Mouse (Mus musculus) hindbrain, postnatal 0 days (tissue): ENCODE results near the gene Stil. TPM values are rescaled to one million over a fixed set of nuclear protein-coding genes. Genes with fewer than 3 reads are reported as not detected.

ENCODE experiments used
- ATAC-seq: fragments of 200-750 bp; cut with Nextera tagmentation; 2 replicates; pipeline ENCODE4 v1.8.0; 2017; ENCODE audit warnings: mild to moderate bottlenecking, moderate TSS enrichment, moderate library complexity
- DNase-seq: peaks from one replicate; pipeline ENCODE4 v3.0.0-alpha.2; 2015; ENCODE audit warnings: low spot score
- H3K27ac ChIP-seq: fragments of 300-500 bp; sonication (generic); 2 replicates; pipeline ENCODE4 v1.5.1; 2014; ENCODE audit warnings: mild to moderate bottlenecking
- H3K27me3 ChIP-seq: fragments of 300-500 bp; sonication (generic); 2 replicates; pipeline ENCODE4 v1.6.1; 2014; ENCODE audit warnings: low read length, mixed read lengths; ENCODE audit not compliant: insufficient read depth
- H3K36me3 ChIP-seq: fragments of 300-500 bp; sonication (generic); 2 replicates; pipeline ENCODE4 v1.6.1; 2014; ENCODE audit warnings: low read length, mixed read lengths; ENCODE audit not compliant: insufficient read depth
- H3K4me1 ChIP-seq: fragments of 300-500 bp; sonication (generic); 2 replicates; pipeline ENCODE4 v1.6.1; 2014; ENCODE audit warnings: antibody characterized with exemption, low read length, mixed read lengths; ENCODE audit not compliant: insufficient read depth
- H3K4me2 ChIP-seq: fragments of 300-500 bp; sonication (generic); 2 replicates; pipeline ENCODE4 v1.6.1; 2014; ENCODE audit warnings: low read depth, mild to moderate bottlenecking, low read length, moderate library complexity, mixed read lengths
- H3K4me3 ChIP-seq: fragments of 300-500 bp; sonication (generic); 2 replicates; pipeline ENCODE4 v1.5.1; 2014; ENCODE audit warnings: low read length
- H3K9ac ChIP-seq: fragments of 300-500 bp; sonication (generic); replicated peaks from 2 replicates; pipeline ENCODE4 v1.6.1; 2014; ENCODE audit warnings: mild to moderate bottlenecking, low read length, moderate library complexity, mixed read lengths
- H3K9me3 ChIP-seq: fragments of 300-500 bp; sonication (generic); 2 replicates; pipeline ENCODE4 v1.6.1; 2016; ENCODE audit warnings: low read length, mixed read lengths
- CTCF ChIP-seq: IDR thresholded peaks from 2 replicates; pipeline ENCODE4 v1.5.1; 2016; ENCODE audit warnings: antibody characterized with exemption, control low read depth, low read depth
- WGBS: fragments of 180-500 bp; shearing (Covaris S2); extraction: QIAGEN DNeasy Blood & Tissue Kit; methylation state at CpG from one replicate; pipeline ENCODE4 v1.1.7; 2014; 5-methylcytosine and 5-hydroxymethylcytosine counted together
- polyA plus RNA-seq: library from polyadenylated mRNA; unstranded; fragments of >200 nt; fragmentation: Nextera tagmentation; extraction: Ambion mirVana; gene quantifications from 2 replicates; pipeline ENCODE4 v1.2.1, GENCODE M21; 2015
- total RNA-seq: library from RNA; depleted of rRNA; stranded (reverse); fragments of >200 nt; gene quantifications from 2 replicates; pipeline ENCODE4 v1.2.3, GENCODE M21; 2014

Gene Stil
- total and polyA plus RNA-seq, 2 experiments from 2014 or later = 2.3 to 2.8 TPM

DNA sequence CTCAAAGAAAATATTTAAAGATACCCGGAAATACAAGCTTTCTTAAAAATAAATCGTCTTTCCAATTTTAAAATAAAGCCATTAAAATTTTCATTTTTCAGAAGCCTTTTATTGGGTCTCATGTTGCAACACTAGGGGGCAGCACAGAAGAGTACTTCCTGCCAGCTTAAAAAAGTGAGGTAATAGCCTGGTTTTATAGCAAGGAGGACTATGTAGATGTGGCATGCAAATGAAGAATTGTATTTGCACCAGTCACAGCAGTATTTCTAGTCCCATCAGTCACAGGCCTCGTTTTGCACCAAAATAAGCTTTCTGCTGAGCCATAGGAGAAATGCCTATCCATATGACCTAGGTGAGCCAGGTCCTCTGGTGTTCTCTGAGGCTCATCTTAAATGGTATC is 2.9 kb upstream of the Stil start:
- H3K4me2 ChIP-seq = no peak overlapping the region
- no peak overlapping the region for H3K4me3 ChIP-seq
- peak; percentile 57 for TF ChIP-seq CTCF
- H3K27ac ChIP-seq = no peak overlapping the region
- DNase-seq = peak; percentile 52
- H3K4me1 ChIP-seq = no peaks in the 10 kb centered on the region
- 43% methylated on average over 3 of the region's 3 CpGs for WGBS
- ATAC-seq = no peak
- H3K9me3 ChIP-seq = no peaks in the 10 kb centered on the region
- H3K36me3 ChIP-seq = no peaks in the 10 kb centered on the region
- H3K27me3 ChIP-seq = peaks cover 6% of the 10 kb centered on the region; the same call in 1 of the 2 replicates
- no peak overlapping the region for H3K9ac ChIP-seq

DNA sequence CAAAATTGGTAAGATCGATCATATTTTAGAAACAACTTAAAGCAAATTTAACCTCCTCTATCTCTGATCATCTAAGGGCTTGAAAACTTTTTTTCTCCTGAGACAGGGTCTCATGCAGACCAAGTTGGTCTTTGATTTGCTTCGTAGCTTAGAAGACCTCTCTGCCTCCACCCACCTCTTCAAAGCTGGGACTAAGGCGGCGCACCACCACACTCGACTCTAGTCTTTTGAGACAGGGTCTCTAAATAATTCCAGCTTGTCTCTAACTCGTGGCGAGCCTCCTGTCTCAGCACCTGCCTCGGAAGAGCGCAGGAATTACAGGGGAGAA is 550 bp upstream of the Stil start:
- H3K27me3 ChIP-seq = no peaks in the 10 kb centered on the region
- peak overlapping the region; percentile 91 for H3K27ac ChIP-seq
- H3K4me1 ChIP-seq = no peaks in the 10 kb centered on the region
- no peaks in the 10 kb centered on the region for H3K9me3 ChIP-seq
- no peak for TF ChIP-seq CTCF
- DNase-seq (no peak), ATAC-seq (no peak)
- peak overlapping the region; percentile 55 for H3K9ac ChIP-seq
- peak overlapping the region; percentile 62 for H3K4me2 ChIP-seq
- H3K36me3 ChIP-seq = no peaks in the 10 kb centered on the region
- 8% methylated on average over 9 of the region's 9 CpGs for WGBS
- H3K4me3 ChIP-seq = peak overlapping the region; percentile 44

DNA sequence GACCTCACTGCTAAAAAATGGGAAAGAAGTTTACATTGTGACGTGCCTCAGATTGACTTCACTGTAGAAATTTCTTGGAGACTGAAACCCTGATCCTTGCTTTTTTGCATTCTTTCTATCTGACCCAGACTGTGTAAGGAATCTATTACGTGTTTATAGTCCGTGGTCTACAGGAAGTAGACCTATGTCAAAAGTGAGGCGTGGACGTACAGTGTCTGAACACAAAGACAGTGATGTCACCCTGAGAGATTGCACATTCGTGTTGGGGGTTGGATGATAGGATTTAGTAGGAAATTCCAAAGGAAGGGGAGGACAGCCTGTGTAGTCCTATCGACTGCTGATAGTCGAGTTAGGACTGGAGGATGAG is 453 bp downstream of the Stil start:
- Histone ChIP-seq H3K9me3 (no peaks in the 10 kb centered on the region), H3K27ac (no peak overlapping the region), H3K27me3 (no peaks in the 10 kb centered on the region), H3K9ac (peak overlapping the region; percentile 22), H3K4me2 (peak overlapping the region; percentile 62), H3K4me3 (peak overlapping the region; percentile 44), H3K36me3 (no peaks in the 10 kb centered on the region), H3K4me1 (no peaks in the 10 kb centered on the region)
- TF ChIP-seq CTCF = no peak
- ATAC-seq (no peak), DNase-seq (peak; percentile 8)
- under 1% methylated on average over 8 of the region's 8 CpGs for WGBS

DNA sequence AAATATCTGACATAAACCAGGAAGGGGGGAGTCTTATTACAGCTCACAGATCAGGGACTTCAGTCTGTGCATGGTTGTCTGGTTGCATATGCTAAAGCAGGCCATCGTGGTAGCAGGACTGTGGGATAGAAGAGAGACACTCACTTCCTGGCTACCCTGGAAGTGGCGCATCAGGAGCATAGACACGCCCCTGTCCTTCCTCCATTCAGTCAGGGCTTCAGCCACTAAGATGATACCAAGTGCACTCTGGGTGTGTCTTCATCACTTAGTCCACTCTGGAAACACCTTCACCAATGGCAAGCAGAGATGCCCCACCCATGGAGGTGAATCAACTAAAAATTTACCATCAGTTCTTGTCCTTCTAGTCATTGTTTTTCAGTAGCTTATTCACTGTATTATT is 14.3 kb downstream of the Stil start:
- Histone ChIP-seq H3K4me1 (no peaks in the 10 kb centered on the region), H3K36me3 (no peaks in the 10 kb centered on the region), H3K4me2 (no peak overlapping the region), H3K27me3 (no peaks in the 10 kb centered on the region), H3K27ac (no peak overlapping the region), H3K9me3 (no peaks in the 10 kb centered on the region), H3K4me3 (no peak overlapping the region), H3K9ac (no peak overlapping the region)
- DNase-seq = no peak
- ATAC-seq = no peak
- 91% methylated on average over 3 of the region's 3 CpGs for WGBS
- no peak for TF ChIP-seq CTCF

DNA sequence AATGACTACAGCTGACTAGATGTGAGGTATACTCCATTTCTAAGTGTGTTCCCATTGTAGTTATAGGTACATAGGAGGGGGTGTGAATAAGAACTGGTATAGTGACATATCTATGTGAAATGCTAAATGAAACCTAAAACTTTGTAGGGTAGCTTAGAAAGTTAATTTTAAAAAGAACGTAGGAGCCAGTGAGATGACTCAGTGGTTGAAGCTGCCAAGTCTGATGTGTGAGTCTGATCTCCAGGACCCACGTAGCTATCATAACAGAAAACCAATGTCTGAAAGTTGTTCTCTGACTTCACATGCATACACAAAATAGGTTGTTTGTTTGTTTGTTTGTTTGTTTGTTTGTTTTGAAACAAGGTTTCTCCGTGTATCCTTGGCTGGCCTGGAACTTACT is 20.0 kb downstream of the Stil start:
- Histone ChIP-seq H3K27ac (no peak overlapping the region), H3K9ac (no peak overlapping the region), H3K36me3 (peaks cover 4% of the 10 kb centered on the region; the same call in 1 of the 2 replicates), H3K4me3 (no peak overlapping the region), H3K27me3 (no peaks in the 10 kb centered on the region), H3K9me3 (no peaks in the 10 kb centered on the region), H3K4me2 (no peak overlapping the region), H3K4me1 (no peaks in the 10 kb centered on the region)
- ATAC-seq (no peak), DNase-seq (no peak)
- no peak for TF ChIP-seq CTCF
- 95% methylated on average over 3 of the region's 3 CpGs for WGBS

DNA sequence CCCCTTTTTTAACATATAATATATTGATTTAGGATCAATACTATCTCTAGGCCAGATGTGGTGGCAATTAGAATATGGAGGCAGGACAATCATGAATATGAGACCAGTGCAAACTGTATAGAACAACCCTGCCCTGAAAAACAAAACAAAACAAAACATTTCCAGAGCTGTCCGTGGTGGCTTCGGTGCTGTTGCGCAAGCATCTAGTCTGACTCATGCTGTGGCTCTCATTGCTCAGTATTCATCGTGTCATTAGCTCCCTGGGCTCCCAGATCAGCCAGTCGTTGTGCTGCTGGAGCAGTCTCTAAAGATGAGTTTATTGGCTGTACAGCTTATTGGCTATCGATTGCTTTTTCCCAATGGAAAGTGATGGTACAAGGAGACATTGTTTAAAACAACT is 35.1 kb downstream of the Stil start:
- no peak for ATAC-seq
- WGBS = 83% methylated on average over 6 of the region's 6 CpGs

DNA sequence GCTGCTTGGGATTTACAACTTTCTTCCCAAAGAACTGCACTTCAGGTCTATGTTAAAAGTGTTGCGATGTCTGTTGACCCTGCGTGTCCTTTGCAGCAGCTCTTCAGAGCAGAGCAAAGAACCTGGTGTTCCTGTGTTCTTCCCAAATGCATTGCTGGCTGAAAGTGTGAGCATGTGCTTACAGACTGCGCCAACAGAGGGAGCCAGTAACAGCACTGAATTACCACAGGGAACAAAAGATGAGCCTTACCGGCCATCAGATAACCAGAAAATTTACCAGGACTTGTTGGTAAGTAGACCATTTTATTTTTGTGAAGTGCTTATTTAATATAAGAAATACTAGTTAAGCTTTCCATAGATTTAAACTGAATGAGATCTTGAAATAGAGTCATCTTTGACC is 38.3 kb downstream of the Stil start:
- H3K27me3 ChIP-seq = no peaks in the 10 kb centered on the region
- H3K4me3 ChIP-seq = no peak overlapping the region
- H3K4me2 ChIP-seq = no peak overlapping the region
- DNase-seq (peak; percentile 65), ATAC-seq (no peak)
- no peaks in the 10 kb centered on the region for H3K36me3 ChIP-seq
- peak; percentile 84 for TF ChIP-seq CTCF
- no peak overlapping the region for H3K9ac ChIP-seq
- no peak overlapping the region for H3K27ac ChIP-seq
- H3K9me3 ChIP-seq = no peaks in the 10 kb centered on the region
- WGBS = 30% methylated on average over 4 of the region's 4 CpGs
- no peaks in the 10 kb centered on the region for H3K4me1 ChIP-seq

More for the DNA sequence above, 35.1 kb downstream of the Stil start:
- DNase-seq = no peak
- Histone ChIP-seq H3K27ac (no peak overlapping the region), H3K27me3 (no peaks in the 10 kb centered on the region), H3K4me2 (no peak overlapping the region), H3K4me3 (no peak overlapping the region), H3K9ac (no peak overlapping the region), H3K36me3 (no peaks in the 10 kb centered on the region), H3K4me1 (no peaks in the 10 kb centered on the region), H3K9me3 (no peaks in the 10 kb centered on the region)
- no peak for TF ChIP-seq CTCF
